16 mouse cellular contexts compared by ENCODE assay signal in genomic region chr2:153033545-153034230, GRCm38 (mm10). TPM values are rescaled to one million over a fixed set of nuclear protein-coding genes. Genes with fewer than 3 reads are reported as not detected.
DNase-seq lines count a peak whose midpoint lies in the region; ATAC-seq and TF ChIP-seq lines count a peak whose summit lies in the region.
"Had no signal": no experiment of that assay in that cellular context is flagged by ENCODE, and none has a peak within 500 bp of the region (broad histone marks: within the 10 kb centered on the region; RNA-seq: fewer than 3 reads in every experiment).

No protein-coding gene starts in this region.

- 50% methylated on average over 5 of the region's 5 CpGs for WGBS in forebrain, postnatal 0 days
- 64% methylated on average over 5 of the region's 5 CpGs for WGBS in midbrain, embryonic 13.5 days

- H3K4me1 ChIP-seq in forebrain, postnatal 0 days (ENCODE audit: insufficient read depth), result peaks cover 27% of the 10 kb centered on the region
- H3K4me1 ChIP-seq in midbrain, embryonic 13.5 days (replicated peaks), result peaks cover 74% of the 10 kb centered on the region

- H3K4me3 ChIP-seq in forebrain, postnatal 0 days (ENCODE audit: low read depth, low read length), result peak overlapping the region; percentile 72
- peak overlapping the region; percentile 73 for H3K4me3 ChIP-seq in midbrain, embryonic 13.5 days (replicated peaks)

- no peak for ATAC-seq in forebrain, postnatal 0 days
- no peak for ATAC-seq in midbrain, embryonic 13.5 days
- ATAC-seq in CD4-positive, CD25-positive, alpha-beta regulatory T cell, adult 4 months, result no peak
- ATAC-seq: Patski had no signal

- no peaks in the 10 kb centered on the region for H3K36me3 ChIP-seq in forebrain, postnatal 0 days (ENCODE audit: insufficient read depth)
- no peaks in the 10 kb centered on the region for H3K36me3 ChIP-seq in midbrain, embryonic 13.5 days

- no peak for TF ChIP-seq CTCF in forebrain, postnatal 0 days (IDR thresholded peaks at IDR 0.05; ENCODE audit: low read depth)

- H3K9me3 ChIP-seq in forebrain, postnatal 0 days (ENCODE audit: low read length), result no peaks in the 10 kb centered on the region
- no peaks in the 10 kb centered on the region for H3K9me3 ChIP-seq in midbrain, embryonic 13.5 days

- peak overlapping the region; percentile 85 for H3K4me2 ChIP-seq in forebrain, postnatal 0 days (ENCODE audit: low read depth)
- peak overlapping the region; percentile 81 for H3K4me2 ChIP-seq in midbrain, embryonic 13.5 days (replicated peaks)
- H3K4me2 ChIP-seq: heart, embryonic 11.5 days had no signal

- H3K27me3 ChIP-seq in forebrain, postnatal 0 days (ENCODE audit: insufficient read depth, low read length), result no peaks in the 10 kb centered on the region
- H3K27me3 ChIP-seq in midbrain, embryonic 13.5 days, result peaks cover 10% of the 10 kb centered on the region

- peak overlapping the region; percentile 78; the same call in 1 of the 2 replicates for H3K9ac ChIP-seq in forebrain, postnatal 0 days
- H3K9ac ChIP-seq in midbrain, embryonic 13.5 days (replicated peaks), result peak overlapping the region; percentile 72
- H3K9ac ChIP-seq: liver, embryonic 14.5 days had no signal

- H3K27ac ChIP-seq in forebrain, postnatal 0 days (ENCODE audit: low read depth, low read length), result no peak overlapping the region
- no peak overlapping the region for H3K27ac ChIP-seq in midbrain, embryonic 13.5 days
- H3K27ac ChIP-seq: liver, embryonic 14.5 days had no signal

- DNase-seq in brain, adult 2 months (ENCODE audit: low read depth, low spot score), result peak; percentile 92
- DNase-seq in cerebellum, adult 8-10 months, result peak; percentile 69
- peak; percentile 47 for DNase-seq in forebrain, postnatal 0 days
- DNase-seq in right cerebral cortex, postnatal 4 days, result no peak
- no peak for DNase-seq in frontal cortex, postnatal 14 days (ENCODE audit: low spot score in 2 of 2)
- DNase-seq: adrenal gland, adult 2 months; gastrocnemius, postnatal 10 days; lung, postnatal 36 days; thymus, postnatal 36 days had no signal

RNA-seq across cellular contexts. Expression of gene Xkr7, which starts 2.0 kb away (rescaled TPM):
- total RNA-seq in forebrain, postnatal 0 days (2014; rRNA removed), result 17.2 and 21.9 TPM in 2 replicates
- polyA plus RNA-seq in forebrain, postnatal 0 days (2015; fragmentation: Nextera tagmentation; extraction: Ambion mirVana), result 0.76 and 0.77 TPM in 2 replicates
- 1.7 and 2.0 TPM in 2 replicates for polyA plus RNA-seq in midbrain, embryonic 13.5 days (2015; fragmentation: Nextera tagmentation; extraction: Ambion mirVana)
- polyA plus RNA-seq in CD4-positive, CD25-positive, alpha-beta regulatory T cell, adult 4 months (2017; shearing (Covaris generic)), result not detected
- total RNA-seq: hematopoietic stem cell, adult 5-6 weeks had no signal
- polyA plus RNA-seq: heart, embryonic 11.5 days; liver, embryonic 14.5 days; Patski; stomach, embryonic 14.5 days had no signal

RNA-seq across cellular contexts. Expression of gene Pdrg1, which starts 18.5 kb away (rescaled TPM):
- total RNA-seq in forebrain, postnatal 0 days (2014; rRNA removed), result 65.9 and 95.4 TPM in 2 replicates
- polyA plus RNA-seq in forebrain, postnatal 0 days (2015; fragmentation: Nextera tagmentation; extraction: Ambion mirVana), result 195 and 219 TPM in 2 replicates
- polyA plus RNA-seq in midbrain, embryonic 13.5 days (2015; fragmentation: Nextera tagmentation; extraction: Ambion mirVana), result 175 and 193 TPM in 2 replicates
- 100 to 1,000 TPM; 164 to 215 TPM for polyA plus RNA-seq in CD4-positive, CD25-positive, alpha-beta regulatory T cell, adult 4 months (2017; shearing (Covaris generic))

RNA-seq across cellular contexts. Expression of gene Ccm2l, which starts 32.1 kb away (rescaled TPM):
- total RNA-seq in forebrain, postnatal 0 days (2014; rRNA removed), result 2.1 and 7.4 TPM in 2 replicates
- polyA plus RNA-seq in forebrain, postnatal 0 days (2015; fragmentation: Nextera tagmentation; extraction: Ambion mirVana), result 1.1 TPM in 2 replicates
- polyA plus RNA-seq in midbrain, embryonic 13.5 days (2015; fragmentation: Nextera tagmentation; extraction: Ambion mirVana), result 0.79 and 1.6 TPM in 2 replicates
- not detected for polyA plus RNA-seq in CD4-positive, CD25-positive, alpha-beta regulatory T cell, adult 4 months (2017; shearing (Covaris generic))
- polyA plus RNA-seq: Patski had no signal

Comparison
In these comparisons a context has a peak if more than half of its experiments do, and no peak if none do; other contexts are left out.
1. DNase-seq: peak in brain, adult 2 months (single experiment), cerebellum, adult 8-10 months (single experiment) and forebrain, postnatal 0 days (single experiment); none in right cerebral cortex, postnatal 4 days (single experiment) and frontal cortex, postnatal 14 days (0 of 2).